Mouse (Mus musculus) hematopoietic stem cell, adult 5-6 weeks (primary cell): ENCODE measurements around the gene Tesc. TPM values are rescaled to one million over a fixed set of nuclear protein-coding genes. Genes with fewer than 3 reads are reported as not detected.

Experiments
- ATAC-seq, 2 experiments: fragments of 125-278 bp in 1 of 2; replicated peaks in 1 of 2; 2 replicates each; pipeline ENCODE4 v1.8.0; 2016 to 2017; ENCODE audit warnings: inconsistent platforms in 2 of 2, mild to moderate bottlenecking in 2 of 2, moderate number of reproducible peaks in 2 of 2, low read depth in 1 of 2, moderate TSS enrichment in 1 of 2; ENCODE audit not compliant: low FRiP score in 2 of 2, poor library complexity in 2 of 2, severe bottlenecking in 2 of 2, insufficient read depth in 1 of 2, low TSS enrichment in 1 of 2
- total RNA-seq: library from RNA; stranded (forward); fragments of 172-1452, 232-1000 nt; gene quantifications from 2 replicates; pipeline ENCODE4 v1.2.3, GENCODE M21; 2017

The Tesc gene
- total RNA-seq, 1 experiment from 2014 or later: not detected

DNA sequence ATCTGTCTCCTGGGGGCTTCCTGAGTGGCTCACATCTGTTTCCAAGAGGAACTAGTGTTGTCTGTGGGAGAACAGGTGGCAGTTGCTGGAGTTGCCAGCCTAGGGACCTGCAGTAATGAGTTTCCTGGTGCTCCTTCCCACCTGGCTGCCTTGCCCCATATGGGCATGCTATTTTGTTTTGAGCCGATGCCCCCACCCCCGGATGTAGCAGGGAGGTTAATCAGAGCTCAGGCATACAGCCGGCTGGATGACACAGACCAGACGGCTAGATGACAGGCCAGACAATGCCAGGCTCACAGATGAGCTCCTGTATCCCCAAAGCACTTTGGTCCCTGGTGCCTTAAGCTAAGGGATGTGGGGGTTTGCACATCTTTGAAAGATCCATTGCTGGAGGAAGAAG is 5.8 kb downstream of the Tesc start:
- ATAC-seq: no peak

DNA sequence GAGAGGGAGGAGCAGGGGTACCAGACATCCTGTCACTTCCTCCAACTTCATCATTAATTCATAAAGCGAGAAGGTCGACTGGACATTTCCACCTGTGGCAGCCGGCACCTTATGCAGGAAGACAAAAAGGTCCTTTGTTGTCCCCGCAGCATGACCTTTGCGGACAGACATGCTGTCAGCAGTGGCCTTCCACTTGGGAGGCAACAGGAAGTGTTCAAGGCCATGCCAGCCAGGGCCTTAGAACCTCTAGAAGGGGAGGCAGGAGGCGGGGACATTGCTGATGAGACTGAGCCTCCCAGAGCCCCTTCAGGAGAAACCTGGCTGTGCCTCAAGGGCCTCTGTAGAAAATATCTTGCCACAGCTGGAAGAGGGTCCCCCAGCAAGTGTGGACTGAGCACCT is 6.2 kb downstream of the Tesc start:
- ATAC-seq: no peak

DNA sequence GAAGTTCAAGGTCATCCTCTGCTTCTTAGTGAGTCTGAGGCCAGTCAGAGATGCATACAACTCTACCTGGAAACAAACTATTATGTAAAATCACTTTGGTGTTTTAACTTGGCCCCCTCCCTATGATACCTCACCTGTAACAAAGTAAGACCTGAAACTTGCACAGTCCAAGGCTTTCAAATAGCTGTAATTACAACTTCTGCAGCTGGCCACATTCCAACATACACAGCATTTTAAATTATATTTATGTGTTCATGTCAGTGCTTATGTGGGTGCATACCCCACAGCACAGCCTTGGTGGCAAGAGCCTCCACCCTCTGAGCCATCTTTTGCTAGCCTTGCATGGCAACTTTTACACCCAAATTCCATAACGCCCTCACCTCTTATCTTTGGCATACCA is 7.1 kb downstream of the Tesc start:
- no peak for ATAC-seq

DNA sequence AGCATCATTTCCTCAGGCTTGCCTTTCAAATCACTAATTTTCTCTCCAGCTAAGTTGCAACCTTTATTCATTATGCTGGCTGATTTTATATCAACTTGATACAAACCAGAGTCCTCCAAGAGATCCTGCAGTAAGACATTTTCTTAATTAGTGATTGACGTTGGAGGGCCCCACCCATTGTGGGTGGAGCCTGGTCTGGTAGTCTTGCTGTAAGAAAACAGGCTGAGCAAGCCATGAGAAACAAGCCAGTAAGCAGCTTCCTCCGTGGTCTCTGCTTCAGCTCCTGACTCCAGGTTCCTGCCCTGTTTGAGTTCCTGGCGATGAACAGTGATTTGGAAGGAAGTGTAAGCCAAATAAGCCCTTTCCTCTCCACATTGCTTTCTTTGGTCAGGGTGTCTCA is 8.2 kb downstream of the Tesc start:
- ATAC-seq: no peak

DNA sequence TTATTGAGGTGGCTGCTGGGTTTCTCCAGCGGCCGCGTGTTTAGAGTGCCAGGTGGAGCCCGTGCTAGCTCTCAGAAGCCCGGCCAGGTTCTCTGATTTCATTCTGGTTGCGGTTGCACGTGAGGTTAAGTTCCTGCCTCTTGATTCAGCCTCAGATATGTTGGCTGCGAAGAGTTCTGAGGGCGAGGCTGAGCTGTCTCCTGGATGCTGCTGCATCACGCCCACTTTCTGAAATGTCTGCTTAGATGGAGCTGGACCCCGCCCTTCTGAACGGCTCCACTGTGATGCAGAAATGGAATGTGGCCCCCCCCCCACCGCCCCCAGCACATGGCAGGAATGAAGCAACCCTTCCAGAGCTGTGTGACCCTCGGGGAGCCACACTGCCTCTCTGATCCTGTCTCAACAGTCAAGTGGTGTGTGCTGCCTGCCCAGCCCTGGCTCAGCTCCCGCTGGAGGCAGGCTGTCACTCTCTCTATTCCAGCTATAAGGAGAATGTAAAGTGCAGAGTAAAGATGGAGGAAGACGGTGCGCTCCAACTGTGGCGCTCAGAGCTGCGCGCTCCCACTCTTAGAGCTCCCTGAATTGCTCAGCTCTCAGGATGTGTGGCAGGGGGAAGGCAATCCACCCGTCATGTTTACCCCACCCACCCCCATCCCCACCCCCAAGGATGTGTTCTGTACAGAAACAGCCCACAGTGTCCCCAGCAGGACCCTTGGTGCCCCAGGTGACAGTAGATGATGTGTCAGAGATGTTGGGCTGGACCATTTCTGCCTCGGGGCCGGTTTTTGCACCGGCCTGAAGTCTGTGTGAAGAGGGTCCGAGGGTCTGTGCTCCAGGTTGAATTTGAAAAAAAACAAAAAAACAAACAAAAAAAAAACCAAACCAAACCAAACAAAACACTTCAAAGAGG is 9.6 kb downstream of the Tesc start:
- ATAC-seq: 0 out of 4 replicates have a peak, but pooled peaks of 1 of the 2 experiments have one; percentile 20

DNA sequence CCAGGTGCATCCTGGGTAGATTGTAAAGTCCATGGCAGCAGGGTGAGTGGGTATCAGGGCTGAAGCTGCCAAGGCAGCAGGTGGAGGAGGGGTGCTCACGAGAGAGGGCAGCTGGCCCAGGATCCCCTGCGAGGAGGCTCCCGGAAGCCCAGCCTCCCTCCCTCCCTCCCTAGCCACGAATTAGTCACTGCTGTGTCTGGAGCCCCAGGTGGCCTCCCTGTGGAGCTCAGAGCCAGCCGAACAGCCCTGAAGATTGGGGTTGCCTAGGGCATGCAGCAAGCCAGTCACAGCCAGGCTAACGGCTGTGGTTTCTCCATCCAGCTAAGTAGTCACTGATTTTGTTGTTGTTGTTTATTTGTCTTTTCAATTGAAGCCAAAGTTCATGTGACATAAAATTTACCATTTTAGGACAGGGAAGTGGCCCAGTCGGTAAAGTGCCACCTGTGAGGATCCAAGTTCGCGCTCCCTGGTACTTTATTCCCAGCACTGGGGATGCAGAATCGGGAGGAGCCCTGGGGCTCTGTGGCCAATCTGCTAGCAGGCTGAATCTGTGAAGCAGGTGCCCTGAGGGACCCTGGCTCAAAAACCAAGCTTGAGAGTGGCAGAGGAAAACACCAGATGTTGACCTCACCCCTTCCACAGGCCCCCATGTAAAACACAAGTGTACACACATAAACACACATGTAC is 10.4 kb downstream of the Tesc start:
- peak; percentile 81 to 92 for ATAC-seq

DNA sequence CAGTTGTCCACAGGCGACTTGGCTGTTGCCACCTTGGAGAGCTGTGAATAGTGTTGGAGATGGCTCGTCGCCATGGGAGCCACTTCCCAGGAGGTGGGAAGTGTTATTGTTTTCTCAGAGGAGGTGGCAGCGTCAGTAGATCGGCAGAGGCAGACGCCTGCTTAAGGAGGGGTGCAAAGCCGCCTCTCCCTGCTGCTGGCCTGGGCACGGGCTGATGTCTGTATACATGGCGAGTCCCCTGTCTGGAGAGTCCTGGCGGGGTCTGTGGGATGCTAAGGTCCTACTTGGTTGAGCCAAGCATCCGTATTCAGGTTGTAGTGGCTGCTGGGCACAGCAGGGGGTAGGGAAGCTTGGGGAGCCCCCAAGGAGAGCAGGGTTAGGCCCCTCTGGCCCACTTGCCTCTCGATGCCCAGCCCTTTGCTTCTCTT is 11.7 kb downstream of the Tesc start:
- ATAC-seq: no peak

DNA sequence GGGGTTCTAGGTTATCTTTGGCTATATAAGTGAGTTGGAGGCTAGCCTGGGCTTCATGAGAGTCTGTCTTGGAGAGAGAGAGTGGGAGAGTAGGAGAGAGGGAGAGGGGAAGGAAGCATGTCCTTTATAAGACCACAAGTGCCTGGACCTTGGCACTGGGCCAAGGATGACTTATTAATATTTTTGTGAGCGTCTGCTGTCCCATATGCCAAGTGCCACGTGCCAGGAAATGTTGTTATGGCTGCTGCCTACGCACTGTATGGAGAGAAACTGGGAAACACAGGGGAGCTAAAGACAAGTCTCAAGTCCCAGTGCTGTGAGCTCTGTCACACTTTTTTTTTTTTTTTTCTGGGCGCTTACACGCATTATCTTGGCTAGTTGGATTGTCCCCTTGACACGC is 15.1 kb downstream of the Tesc start:
- no peak for ATAC-seq

DNA sequence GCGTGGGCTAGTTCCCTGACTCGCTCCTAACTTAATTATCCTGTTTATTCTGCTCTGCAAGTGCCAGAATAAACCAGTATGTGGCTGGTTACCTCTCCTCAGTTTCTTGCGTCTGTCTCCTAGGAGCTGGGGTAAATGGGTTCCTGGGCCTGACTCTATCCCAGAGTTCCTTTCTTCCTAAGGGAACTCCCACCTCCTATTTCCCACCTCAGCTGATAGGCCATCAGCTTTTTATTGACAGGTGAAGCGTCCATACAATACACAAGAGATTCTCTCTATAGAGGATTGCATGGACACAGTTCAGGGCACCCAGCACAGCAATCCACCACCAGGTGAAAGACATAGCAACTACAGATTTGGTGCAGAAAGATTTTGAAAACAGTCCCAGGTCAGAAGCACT is 16.2 kb downstream of the Tesc start:
- ATAC-seq: no peak

DNA sequence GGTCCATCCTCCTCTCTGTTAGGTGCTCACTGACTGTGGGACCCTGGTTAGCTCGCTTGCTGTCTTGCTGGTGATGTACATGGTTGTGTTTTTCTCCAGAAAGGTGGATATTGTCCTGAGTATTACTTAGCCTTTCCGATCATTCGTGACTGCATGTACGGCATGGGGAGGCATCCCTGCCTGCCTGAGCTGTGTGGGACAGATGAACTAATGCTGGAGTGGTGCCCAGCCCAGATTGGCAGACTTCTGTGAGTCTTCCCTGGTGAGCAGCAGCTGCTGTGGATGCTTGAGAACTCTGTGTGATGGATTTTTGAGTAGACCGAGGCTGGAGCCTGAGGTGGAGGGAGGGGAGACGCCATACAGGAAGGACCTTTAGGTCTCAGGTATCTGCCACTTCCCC is 17.4 kb downstream of the Tesc start:
- no peak for ATAC-seq

DNA sequence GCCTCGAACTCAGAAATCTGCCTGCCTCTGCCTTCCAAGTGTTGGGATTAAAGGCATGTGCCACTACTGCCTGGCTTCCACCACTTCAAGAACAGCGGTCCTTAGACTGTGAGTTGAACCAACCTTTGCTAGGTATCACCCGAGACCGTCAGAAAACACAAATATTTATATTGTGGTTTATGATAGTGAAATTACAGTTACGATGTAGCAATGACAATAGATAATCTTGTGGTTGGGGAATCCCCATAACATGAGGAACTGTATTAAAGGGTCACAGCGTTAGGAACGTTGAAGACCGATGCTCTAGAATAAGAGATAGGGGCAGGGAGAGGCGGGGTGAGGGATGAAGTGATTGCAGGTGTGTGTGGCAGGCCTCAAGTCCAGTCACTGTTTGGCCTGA is 17.8 kb downstream of the Tesc start:
- no peak for ATAC-seq

DNA sequence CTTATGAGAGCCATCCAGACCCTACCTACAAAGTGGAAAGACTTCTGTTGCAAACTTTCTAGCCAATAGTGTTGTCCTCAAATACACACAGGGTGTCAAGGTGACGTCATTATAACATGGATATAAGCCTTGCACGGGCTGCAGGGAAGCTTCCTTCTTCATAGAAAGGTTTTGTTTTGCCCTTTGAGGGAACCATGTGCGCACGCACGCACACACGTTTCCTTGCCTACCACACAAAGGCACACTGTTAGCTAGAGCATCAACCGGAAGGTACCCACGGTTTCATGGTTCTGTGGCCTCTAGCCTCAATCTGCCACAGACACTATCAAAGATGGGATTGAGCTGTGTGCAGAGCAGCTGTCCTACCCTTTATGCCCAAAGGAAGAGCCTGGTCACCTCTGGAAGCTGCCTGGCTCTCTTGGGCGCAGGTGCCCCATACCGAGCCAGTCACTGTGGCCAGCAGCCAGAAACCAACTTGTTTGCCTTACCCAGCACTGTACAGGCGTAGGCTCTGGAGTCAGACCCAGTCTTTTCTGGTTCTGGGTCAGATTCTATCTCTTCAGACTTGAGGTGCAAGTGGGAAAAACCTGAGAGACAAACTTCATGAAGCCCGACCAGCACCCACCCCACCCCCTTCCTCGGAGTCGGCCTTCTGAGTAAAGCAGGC is 19.7 kb downstream of the Tesc start:
- ATAC-seq: no peak

DNA sequence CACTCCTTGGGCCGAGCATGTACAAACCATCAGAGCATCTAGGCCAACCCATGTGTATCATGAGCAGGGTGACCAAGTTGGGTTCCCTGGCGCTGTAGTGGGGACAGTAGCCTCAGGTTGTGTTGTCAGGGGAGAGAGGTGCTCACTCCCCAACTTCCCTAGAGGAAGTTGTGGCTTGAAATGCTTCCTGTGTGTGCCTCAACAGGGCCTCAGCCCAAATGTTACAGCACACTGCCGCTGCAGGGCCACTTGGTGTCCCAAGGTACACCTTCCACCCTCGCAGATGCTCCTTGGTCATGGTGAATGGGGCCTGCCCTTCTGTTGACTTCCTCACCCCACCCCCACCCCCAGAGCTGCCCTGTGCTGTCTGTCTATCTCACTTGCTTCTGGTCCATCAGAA is 20.9 kb downstream of the Tesc start:
- ATAC-seq: peak; percentile 77 to 87

DNA sequence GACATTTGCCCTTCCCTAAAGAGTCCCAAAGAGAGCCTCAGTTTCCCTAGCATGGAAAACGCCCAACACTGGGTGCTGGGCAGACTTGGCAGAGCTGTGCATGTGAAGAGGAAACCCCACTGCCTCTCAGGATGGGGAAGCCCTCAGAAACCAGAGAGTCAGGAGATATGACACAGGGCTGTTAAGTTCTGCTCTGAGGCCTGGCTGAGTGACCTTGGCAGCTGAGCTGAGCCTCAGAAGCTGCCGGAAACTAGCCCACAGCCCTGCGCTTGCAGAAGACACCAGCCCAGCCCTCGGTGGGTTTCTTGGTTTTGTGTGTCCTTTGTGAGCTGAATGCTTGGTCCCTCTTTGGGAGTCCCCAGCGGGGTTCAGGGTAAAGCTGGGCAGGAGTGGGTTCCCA is 21.4 kb downstream of the Tesc start:
- ATAC-seq: peak; percentile 62 to 63

DNA sequence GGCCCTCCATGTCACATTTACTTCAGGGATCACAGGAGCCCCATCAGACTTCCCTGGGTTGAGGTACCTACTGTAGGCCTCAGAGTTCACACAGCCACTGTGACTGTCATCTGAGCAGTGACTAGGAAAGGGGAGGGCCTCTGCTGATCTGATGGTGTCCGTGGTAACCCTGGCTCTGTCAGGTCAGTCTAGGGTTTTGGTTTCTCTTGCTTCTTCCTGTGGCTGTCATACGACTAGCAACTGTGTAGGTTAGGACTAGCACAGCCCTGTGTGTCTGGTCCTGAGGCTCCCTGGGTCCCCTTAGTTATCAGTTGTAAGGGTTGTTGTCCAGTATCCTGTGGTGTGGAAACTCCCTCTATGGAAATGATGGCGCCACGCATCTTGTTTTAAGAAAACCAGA is 23.2 kb downstream of the Tesc start:
- ATAC-seq: no peak

DNA sequence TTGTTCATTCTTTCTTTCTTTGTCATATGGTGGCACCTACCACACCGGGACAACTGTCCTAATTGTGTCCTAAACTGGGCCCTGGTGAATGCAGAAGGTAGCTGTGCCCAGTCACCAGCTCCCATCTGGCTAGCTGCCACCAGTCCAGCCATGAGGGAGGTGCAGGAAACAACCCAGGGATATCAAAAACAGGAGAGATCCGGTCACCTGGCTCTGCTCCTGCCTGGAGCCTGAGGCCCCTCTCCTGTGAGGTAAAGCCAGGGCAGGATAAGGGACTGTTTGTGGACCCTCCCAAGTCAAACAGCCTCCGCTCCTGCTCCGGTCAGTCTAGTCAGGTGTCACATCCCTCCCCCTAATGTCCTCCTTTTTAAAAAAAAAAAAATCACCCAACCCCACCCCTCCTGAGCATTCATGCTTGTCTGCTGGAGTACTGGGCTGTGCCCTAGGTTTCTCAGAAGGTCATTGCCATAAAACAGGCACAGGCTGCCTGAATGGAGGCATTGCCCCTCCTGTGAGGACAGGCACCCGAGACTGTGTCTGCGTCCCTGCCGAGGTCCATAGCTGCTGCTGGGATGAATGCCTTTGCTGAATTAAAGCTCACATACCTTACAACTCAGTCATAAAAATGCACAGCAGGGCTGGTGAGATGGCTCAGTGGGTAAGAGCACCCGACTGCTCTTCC is 24.6 kb downstream of the Tesc start:
- no peak for ATAC-seq

DNA sequence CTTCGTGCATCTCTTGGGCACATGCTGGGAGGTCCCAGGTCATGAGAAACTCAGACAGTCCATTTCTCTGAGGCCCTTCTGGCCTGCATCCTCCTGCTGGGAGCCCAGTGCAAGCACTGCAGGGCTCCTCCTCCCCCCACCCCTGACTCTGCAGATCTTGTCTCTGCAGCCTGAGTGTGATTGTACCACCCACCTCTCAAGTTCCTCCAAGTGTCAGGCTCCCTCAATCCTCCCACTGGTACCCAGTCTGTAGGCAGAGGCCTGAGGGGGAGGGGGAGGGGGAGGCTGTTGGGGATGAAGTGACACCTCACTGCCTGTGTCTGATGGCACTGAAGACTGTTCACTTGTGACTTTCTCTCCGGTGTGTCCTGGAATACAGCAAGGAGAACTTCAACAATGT is 25.7 kb downstream of the Tesc start:
- no peak for ATAC-seq
